Mouse (Mus musculus): ENCODE measurements around the gene Nkain1.

DNA sequence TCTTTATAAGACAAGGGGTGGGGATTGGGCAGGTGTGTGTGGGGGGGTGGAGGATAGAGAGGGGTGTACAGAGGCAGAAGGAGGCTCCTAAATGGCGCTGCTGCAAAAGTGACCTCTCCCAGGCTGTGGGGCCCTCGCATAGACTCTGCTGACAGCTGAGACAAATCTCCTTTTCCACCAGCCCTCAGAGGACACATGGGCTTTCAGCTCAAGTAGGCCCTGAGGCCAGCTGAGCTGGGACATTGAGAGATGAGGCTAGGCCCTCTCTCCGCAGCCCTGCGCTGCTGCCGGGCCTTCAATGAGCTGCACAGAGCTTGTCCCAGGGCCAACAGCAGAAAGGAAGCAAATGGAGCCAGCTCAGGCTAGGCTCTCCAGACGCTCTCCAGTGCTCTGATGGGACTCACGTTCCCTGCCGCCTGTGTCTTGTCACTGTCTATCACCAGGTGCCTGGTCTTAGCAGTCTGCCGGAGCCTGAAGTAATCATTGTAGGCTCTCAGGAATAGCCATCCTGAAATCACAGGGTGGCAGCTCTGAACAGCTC lies 4.8 kb upstream of the Nkain1 start:
- no peak for TF ChIP-seq CTCF (IDR thresholded peaks at IDR 0.05; ENCODE audit: borderline replicate concordance, insufficient read depth, low read depth, low read length)
- TF ChIP-seq POLR2A (IDR thresholded peaks at IDR 0.05; ENCODE audit: borderline replicate concordance, insufficient read depth, low read length): no peak
